Mouse (Mus musculus): Measurements from ENCODE around the gene Zmynd15.

GRCm38 (mm10) chr11:70419486-70419885 is 39.7 kb upstream of the Zmynd15 start:
- TF ChIP-seq POLR2A (IDR thresholded peaks at IDR 0.05; ENCODE audit: insufficient read depth, low read depth, low read length) (no peak), CTCF (IDR thresholded peaks at IDR 0.05) (no peak), EP300 (IDR thresholded peaks at IDR 0.05; ENCODE audit: insufficient read depth, low read depth, low read length) (no peak)
